Mouse (Mus musculus): ENCODE measurements around the gene Apoh.
A peak's percentile ranks its signal among the peaks of the same experiment; 100 is the strongest.

Apoh gene

DNA sequence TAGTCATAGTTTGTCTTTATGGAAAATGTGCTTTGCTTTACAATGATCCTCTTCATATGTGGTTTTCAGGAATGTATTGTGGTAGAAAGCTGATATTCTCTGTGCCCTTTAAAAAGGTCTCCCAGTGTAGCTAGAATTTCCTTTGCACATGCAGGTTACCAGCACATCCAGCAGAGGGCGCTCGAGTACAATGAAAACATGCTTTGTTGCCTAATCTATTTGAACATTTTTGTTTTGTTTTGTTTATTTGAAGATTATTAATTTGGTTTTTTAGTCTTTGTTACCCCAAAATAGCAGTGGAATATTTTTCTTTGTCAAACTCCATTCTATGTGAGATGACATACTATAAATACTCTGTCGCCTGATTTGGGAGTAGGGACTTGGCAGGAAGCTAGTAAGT, 106.7 kb downstream of the Apoh start:
- peak; percentile 48 for DNase-seq (ENCODE audit: low read depth, low spot score)

DNA sequence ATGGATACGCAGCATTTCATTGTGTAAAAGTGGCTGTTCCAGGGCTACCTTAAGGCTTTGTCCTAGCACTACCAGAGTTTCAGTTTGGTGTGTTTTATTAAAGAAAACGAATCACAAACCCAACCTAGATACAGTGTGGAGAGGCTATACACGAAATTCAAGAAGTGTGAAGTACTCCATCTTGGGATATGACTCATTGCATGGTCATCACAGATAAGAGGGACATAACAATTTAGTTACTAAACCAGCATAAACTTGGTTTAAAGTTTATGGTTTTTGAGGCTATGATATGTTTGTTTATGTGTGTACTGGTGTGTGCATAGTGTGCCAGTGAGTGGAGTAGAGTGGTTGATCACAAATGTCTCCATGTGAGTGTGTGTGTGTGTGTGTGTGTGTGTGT, 116.4 kb downstream of the Apoh start:
- DNase-seq (ENCODE audit: low read depth, low spot score) = no peak
